Mouse (Mus musculus): ENCODE results near the gene Olfr318.
"Not testable (repeated sequence)": the region's sequence is repeated elsewhere in the genome, so short reads cannot be mapped to it uniquely, and the experiment has no call there.

Gene Olfr318

DNA sequence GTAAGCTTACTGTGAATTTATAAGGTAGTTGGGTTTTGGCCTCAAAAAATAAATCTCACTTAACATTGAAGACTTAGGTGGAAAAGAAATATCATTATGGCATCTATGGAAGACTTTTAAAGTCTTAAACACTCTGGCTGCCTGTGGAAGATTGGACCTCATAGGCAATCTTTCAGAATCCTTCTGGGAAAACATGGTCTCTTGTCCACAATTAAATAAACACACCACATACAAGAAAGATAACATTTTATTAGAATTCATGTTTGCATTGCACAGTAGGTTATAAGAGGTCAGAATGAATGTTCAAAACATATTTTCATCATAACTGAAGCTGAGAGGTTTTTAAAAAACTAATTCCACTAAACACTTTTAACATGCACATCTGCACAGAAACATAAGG, at the start of gene Olfr318:
Gene Olfr318, minus strand, starts transcription at position 101 of the 400 bp plus-strand sequence.
- DNase-seq (ENCODE audit: low spot score), result no peak

GRCm38 (mm10) chr11:58772888-58773287, 49.1 kb upstream of the Olfr318 start, which contains the start of gene Olfr315:
Olfr315 (plus strand) TSS chr11:58773188.
- DNase-seq (ENCODE audit: low spot score), result no peak

- DNase-seq (ENCODE audit: low spot score), result no peak
Measured at GRCm38 (mm10) chr11:58752434-58752833, 28.6 kb upstream of the Olfr318 start, which contains the start of gene Olfr316. Olfr316 (plus strand) TSS chr11:58752734.

DNA sequence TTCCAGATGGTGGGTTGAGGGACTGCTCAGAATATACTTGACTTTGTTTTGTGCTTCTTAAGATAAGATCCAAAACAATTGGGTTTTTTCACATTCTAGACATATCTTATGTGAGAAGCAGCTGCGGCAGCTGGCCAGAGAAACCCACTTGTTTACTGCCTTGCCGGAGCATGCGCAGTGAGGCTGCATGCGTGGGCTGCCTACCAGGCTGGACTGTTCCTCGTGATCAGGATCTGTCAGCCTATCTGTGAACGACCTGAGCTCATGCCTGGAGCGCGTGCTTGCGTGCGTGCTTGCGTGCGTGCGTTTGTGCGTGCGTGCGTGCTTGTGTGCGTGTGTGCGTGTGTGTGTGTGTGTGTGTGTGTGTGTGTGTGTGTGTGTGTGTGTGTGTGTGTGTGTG, 27.3 kb upstream of the Olfr318 start:
- not testable (repeated sequence) for DNase-seq (ENCODE audit: low spot score)

DNA sequence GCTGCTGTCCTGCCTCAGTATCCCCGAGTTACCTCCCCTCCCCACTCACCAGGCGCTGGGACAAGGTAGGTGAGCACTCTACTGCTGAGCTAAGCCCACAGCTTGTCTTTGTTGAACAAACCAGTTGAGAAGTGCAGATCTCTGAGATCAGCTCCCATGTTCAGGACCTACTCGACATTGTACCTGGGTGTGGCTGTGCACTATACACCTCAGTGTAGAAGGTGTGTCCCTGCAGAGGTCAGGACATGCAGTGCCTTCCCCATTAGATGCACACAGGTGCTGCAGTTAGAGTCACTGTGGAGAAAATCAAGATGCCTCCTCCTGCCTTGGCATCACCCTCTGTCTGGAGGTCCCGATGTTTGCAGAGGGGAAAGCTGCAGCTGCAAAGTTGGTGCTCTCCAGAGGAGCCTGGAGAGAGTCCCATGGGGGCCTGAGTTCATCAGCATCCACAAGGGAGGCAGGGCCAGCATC, 15.0 kb upstream of the Olfr318 start, which contains the start of gene Olfr317:
Gene Olfr317, minus strand, starts transcription at position 421 of the 471 bp plus-strand sequence.
- no peak for DNase-seq (ENCODE audit: low spot score)

DNA sequence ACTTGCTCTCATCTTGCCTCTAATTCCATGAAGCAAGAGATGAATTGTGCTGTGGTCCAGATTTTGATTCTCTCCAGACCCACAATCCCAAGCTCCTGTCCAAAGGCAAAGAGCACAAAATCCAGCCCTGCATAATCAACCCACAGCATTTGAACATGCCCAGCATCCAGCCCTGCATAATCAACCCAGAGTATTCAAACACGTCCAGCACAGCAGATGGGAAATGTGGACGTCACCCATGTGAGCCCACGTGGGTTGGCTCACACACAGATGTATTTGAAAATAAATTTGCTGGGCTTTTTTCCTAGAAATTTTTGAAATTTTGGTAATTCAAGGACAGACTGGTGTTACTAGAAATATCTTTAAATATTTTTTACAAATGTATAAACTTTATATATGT, 9.6 kb upstream of the Olfr318 start:
- no peak for DNase-seq (ENCODE audit: low spot score)

- DNase-seq (ENCODE audit: low spot score), result not testable (repeated sequence)
Measured at GRCm38 (mm10) chr11:58727896-58728650, 4.3 kb upstream of the Olfr318 start.

GRCm38 (mm10) chr11:58719701-58720100, 4.1 kb downstream of the Olfr318 start:
- DNase-seq (ENCODE audit: low spot score), result no peak

- DNase-seq (ENCODE audit: low spot score), result not testable (repeated sequence)
Measured at GRCm38 (mm10) chr11:58717723-58718122, 6.1 kb downstream of the Olfr318 start.

GRCm38 (mm10) chr11:58709086-58709485, 14.7 kb downstream of the Olfr318 start:
- DNase-seq (ENCODE audit: low spot score), result no peak

GRCm38 (mm10) chr11:58698862-58699261, 25.0 kb downstream of the Olfr318 start, which contains the start of gene Olfr319:
Olfr319 (plus strand) TSS chr11:58699162.
- no peak for DNase-seq (ENCODE audit: low spot score)

DNA sequence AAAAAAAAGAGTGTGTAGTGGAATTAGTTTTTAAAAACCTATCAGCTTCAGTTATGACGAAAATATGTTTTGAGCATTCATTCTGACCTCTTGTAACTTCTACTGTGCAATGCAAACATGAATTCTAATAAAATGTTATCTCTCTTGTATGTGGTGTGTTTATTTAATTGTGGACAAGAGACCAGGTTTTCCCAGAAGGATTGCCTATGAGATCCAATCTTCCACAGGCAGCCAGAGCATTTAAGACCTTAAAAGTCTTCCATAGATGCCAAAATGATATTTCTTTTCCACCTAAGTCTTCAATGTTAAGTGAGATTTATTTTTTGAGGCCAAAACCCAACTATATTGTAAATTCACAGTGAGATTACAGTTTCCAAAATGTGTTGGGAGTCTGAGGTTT, 43.0 kb downstream of the Olfr318 start, which contains the start of gene Olfr320:
Gene Olfr320, plus strand, starts transcription at position 301 of the 400 bp plus-strand sequence.
- no peak for DNase-seq (ENCODE audit: low spot score)

- DNase-seq (ENCODE audit: low spot score), result no peak
Measured at GRCm38 (mm10) chr11:58671825-58672224, 52.0 kb downstream of the Olfr318 start.

DNA sequence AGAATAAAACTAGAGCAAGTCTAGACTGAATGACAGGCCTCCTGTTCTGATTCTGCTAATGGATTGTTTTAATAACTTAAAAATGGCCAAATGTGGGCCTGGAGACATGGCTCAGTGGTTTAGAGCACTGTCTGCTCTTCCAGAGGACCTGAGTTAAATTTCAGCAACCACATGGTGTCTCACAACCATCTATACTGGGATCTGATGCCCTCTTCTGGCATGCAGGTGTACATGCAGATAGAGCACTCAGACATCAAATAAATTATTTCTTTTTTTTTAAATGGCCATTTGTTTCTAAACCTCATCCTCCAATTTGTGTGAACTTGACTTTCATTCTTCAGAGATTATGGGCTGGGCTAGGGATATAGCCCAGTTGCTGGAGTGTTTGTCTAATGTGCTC, 54.6 kb downstream of the Olfr318 start:
- no peak for DNase-seq (ENCODE audit: low spot score)
